Mouse (Mus musculus): ENCODE measurements around the gene Nfix. TPM values are rescaled to one million over a fixed set of nuclear protein-coding genes. Genes with fewer than 3 reads are reported as not detected.
A peak's percentile ranks its signal among the peaks of the same experiment; 100 is the strongest.

Nfix gene
- total RNA-seq, 2 experiments from 2014 or later: 465 to 558 TPM

- Histone ChIP-seq H3K4me3 (no peak overlapping the region), H3K27ac (0 out of 2 replicates have a peak overlapping the region, but pooled peaks have one; percentile 13)
- intact Hi-C loops (cut with DNase I): no loop called here
- DNase-seq: peak; percentile 6
- no peak for TF ChIP-seq CTCF (IDR thresholded peaks at IDR 0.05)
Measured at GRCm38 (mm10) chr8:84653092-84653631, 147.0 kb downstream of the Nfix start.

- TF ChIP-seq CTCF (IDR thresholded peaks at IDR 0.05): no peak
- no peak overlapping the region for H3K27ac ChIP-seq
- intact Hi-C loops (cut with DNase I): no loop called here
- H3K4me3 ChIP-seq: no peak overlapping the region
- DNase-seq: no peak
Measured at GRCm38 (mm10) chr8:84650213-84650612, 149.9 kb downstream of the Nfix start.

Other genes starting within 250 kb of the Nfix start
- 1 to 10 TPM; 5.9 to 6.5 TPM for gene Ier2, start 137.5 kb downstream of the Nfix start, total RNA-seq (2021)
- gene Trmt1, start 114.0 kb downstream of the Nfix start, total RNA-seq (2021): 10 to 100 TPM; 45.6 to 57.5 TPM
- gene Nacc1, start 112.5 kb downstream of the Nfix start, total RNA-seq (2021): 10 to 100 TPM; 18.7 to 24.3 TPM
- 1 to 10 TPM; 1.1 to 1.3 TPM for gene Lyl1, start 98.9 kb downstream of the Nfix start, total RNA-seq (2021)
- under 1 TPM; 0.36 to 0.78 TPM for gene G430095P16Rik, start 77.3 kb downstream of the Nfix start, total RNA-seq (2021)
- gene Dand5, start 22.5 kb upstream of the Nfix start, total RNA-seq (2021): 10 to 100 TPM; 10.2 to 14.3 TPM
- gene Gadd45gip1, start 31.2 kb upstream of the Nfix start, total RNA-seq (2021): 10 to 100 TPM; 16.2 to 30.4 TPM
- gene Rad23a, start 40.3 kb upstream of the Nfix start, total RNA-seq (2021): 100 to 1,000 TPM; 159 to 172 TPM
- gene Calr, start 46.6 kb upstream of the Nfix start, total RNA-seq (2021): 100 to 1,000 TPM; 149 to 205 TPM
- gene Farsa, start 56.6 kb upstream of the Nfix start, total RNA-seq (2021): 10 to 100 TPM; 23.8 to 24.9 TPM
- 1 to 10 TPM; 1.2 to 1.8 TPM for gene Syce2, start 71.8 kb upstream of the Nfix start, total RNA-seq (2021)
- 10 to 100 TPM; 33.9 to 51.1 TPM for gene Gcdh, start 93.6 kb upstream of the Nfix start, total RNA-seq (2021)
- gene Klf1, start 101.6 kb upstream of the Nfix start, total RNA-seq (2021): not detected
- 1 to 10 TPM; 4.0 to 8.4 TPM for gene Dnase2a, start 108.2 kb upstream of the Nfix start, total RNA-seq (2021)
- gene Mast1, start 137.0 kb upstream of the Nfix start, total RNA-seq (2021): under 1 TPM in 1 of 2 experiments, not detected in 1; 0.17 TPM
- not detected for gene Rtbdn, start 146.6 kb upstream of the Nfix start, total RNA-seq (2021)
- gene Gm49661, start 169.1 kb upstream of the Nfix start, total RNA-seq (2021): not detected
- gene Prdx2, start 169.2 kb upstream of the Nfix start, total RNA-seq (2021): 100 to 1,000 TPM; 151 to 245 TPM
- gene Rnaseh2a, start 169.4 kb upstream of the Nfix start, total RNA-seq (2021): 10 to 100 TPM; 22.1 to 25.9 TPM
- gene Junb, start 178.4 kb upstream of the Nfix start, total RNA-seq (2021): 10 to 100 TPM in 1 of 2 experiments, 1 to 10 TPM in 1; 5.7 to 10.1 TPM
- 1 to 10 TPM; 1.4 to 2.0 TPM for gene Hook2, start 190.3 kb upstream of the Nfix start, total RNA-seq (2021)
- not detected for gene Best2, start 214.2 kb upstream of the Nfix start, total RNA-seq (2021)
- 10 to 100 TPM; 50.6 to 58.0 TPM for gene Asna1, start 224.9 kb upstream of the Nfix start, total RNA-seq (2021)
- gene Trir, start 226.5 kb upstream of the Nfix start, total RNA-seq (2021): 10 to 100 TPM; 71.9 to 72.4 TPM
- gene Tnpo2, start 236.6 kb upstream of the Nfix start, total RNA-seq (2021): 10 to 100 TPM; 29.9 to 33.4 TPM